Mouse (Mus musculus) small intestine, adult 2 months (tissue): Measurements from ENCODE around the gene Ankrd42.

Experiments used
- CTCF ChIP-seq: fragments of 200-500 bp; IDR thresholded peaks from 2 replicates; pipeline ENCODE4 v1.5.1; 2012; ENCODE audit warnings: low read depth, mild to moderate bottlenecking, control low read depth, inconsistent platforms, low read length, moderate library complexity, mixed read lengths; ENCODE audit not compliant: insufficient replicate concordance, insufficient read length; ENCODE audit errors: extremely low read depth
- POLR2A ChIP-seq: fragments of 200-500 bp; IDR thresholded peaks from 2 replicates; pipeline ENCODE4 v1.6.1; 2012; ENCODE audit warnings: low read depth, mild to moderate bottlenecking, control low read depth, inconsistent platforms, low read length, moderate library complexity

- TF ChIP-seq POLR2A (no peak), CTCF (no peak)
Observed at GRCm38 (mm10) chr7:92566775-92567174, 70.2 kb downstream of the Ankrd42 start.
